Mouse (Mus musculus) T-helper 1 cell (primary cell): ENCODE measurements around the gene Zfp410.

Experiments
- in situ Hi-C: fragments of 300-600 bp; cut with MboI, MseI; formaldehyde crosslinking; loops from one replicate; pipeline ENCODE4 v1.15.1; 2025; ENCODE audit warnings: high pct_unique_total_duplicates

Zfp410 gene

DNA sequence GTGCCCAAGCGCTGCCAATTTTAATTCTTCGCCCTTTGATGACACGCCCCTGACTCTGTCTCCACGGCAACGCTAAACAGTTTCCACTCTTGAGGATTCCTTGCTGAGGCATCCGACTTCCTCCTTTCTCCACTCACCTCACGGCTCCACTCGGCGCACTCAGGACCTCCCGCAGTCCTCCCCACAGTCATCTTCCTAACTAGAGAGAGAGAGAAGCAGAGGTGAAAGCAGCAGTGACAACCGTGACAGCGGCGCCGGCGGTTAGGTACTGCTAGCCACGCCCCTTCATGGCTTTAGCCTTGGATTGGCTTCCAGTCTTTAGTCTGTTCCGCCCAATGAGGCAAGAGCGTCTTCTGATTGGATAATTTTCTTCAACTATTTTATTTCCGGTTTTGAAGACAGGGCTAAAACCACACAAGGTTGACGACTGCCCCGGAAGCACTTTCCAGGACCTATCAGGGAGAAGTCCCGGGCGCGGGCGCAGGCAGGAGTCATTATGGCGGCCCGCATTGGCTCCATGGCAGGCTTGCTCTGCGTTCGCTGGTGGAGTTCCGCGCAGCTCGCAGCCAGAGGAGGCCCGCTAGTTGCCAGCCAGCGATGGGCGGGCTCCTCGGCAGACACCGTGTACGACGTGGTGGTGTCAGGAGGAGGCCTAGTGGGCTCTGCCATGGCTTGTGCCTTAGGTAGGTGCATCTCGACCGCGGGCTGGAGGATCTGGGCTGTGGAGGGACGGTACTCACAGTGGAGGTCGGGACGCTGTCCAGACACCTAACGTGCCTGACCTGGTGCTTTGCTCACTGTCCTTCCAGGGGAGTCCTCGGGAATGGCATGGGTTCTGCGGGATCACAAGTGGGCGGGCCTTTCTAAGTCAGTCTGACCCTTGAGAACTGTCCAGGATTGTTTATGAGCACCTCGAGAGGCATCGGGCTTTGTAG is 45.2 kb downstream of the Zfp410 start, which contains the start of the genes Coq6 and Fam161b:
Coq6 (plus strand) TSS at position 103 of the 935 bp plus-strand sequence.
Fam161b (minus strand) TSS at position 279 of the 935 bp plus-strand sequence.
- in situ Hi-C loops: no loop called here

DNA sequence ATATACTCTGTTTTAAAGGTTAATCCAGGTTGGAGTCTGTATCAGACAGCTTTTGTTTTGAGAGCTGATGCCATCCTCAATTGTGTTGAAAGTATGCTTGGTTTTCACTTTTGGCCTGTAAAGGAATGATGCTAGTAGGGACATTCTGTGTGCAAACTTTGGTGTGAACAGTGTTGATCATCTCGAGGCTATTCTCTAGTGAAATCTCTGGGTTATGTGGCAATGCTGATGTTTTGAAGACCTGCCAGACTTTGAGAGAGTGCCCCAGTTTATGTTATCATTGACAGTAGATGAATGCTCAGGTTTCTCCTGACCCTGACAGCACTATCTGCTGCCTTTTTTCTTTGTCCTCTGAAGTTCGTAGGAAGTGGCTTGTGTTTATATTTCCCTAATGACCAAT is 46.2 kb downstream of the Zfp410 start:
- in situ Hi-C loops: no loop called here

DNA sequence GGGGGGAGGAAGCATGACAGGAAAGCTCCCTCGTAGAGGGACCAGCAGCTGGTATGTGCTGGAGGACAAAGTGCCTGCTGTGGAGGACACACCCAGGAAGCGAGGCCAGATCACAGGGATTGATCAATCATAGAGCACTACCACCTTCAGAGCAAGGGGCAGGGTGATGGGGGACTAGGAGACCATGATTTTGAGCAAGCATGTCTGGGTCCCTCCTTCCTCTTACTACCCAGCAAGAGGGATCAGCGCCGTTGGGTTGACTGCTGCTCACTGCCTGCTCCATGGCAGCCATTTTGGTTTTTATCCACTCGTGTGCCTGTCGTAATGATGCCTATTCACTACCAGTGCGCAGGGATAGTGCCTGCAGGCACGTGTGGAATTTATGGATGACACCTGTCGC is 47.6 kb downstream of the Zfp410 start:
- in situ Hi-C loops: no loop called here

DNA sequence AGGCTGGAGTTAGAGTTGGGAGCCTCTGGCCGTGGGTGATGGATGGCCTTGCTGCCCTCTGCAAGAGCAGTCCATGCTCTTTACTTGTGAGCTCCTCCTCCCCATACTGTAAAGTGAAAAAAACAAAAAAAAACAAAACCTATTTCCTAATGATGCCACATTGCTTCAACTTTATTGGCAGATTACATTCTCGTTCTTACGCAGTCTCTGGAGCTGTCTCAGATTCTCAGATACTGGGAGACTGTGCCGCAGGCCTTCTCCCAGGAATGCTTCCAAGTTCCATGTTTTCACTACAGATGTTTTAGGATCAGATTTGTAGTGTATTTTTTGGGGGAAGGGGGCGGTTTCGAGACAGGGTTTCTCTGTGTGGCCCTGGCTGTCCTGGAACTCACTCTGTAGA is 48.5 kb downstream of the Zfp410 start:
- in situ Hi-C loops: no loop called here

DNA sequence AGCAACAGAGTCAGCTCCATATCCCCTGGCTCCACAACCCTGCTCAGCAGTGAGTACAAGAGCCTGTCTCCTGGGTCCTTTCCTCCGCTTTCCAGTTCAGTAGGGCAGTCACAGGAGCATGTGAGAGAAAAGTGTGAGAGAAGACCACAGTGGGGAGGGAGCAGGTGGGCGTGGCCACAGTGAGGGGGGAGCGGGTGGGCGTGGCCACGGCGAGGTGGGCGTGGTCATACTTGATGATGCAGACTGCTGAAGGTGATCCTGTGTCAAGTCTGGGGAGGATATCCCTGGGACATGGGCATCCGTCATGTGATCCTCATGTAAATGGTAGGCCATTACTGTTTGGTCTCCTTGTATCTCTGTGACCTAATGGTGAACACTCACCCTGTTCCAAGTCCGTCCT is 50.3 kb downstream of the Zfp410 start:
- in situ Hi-C loops: no loop called here

DNA sequence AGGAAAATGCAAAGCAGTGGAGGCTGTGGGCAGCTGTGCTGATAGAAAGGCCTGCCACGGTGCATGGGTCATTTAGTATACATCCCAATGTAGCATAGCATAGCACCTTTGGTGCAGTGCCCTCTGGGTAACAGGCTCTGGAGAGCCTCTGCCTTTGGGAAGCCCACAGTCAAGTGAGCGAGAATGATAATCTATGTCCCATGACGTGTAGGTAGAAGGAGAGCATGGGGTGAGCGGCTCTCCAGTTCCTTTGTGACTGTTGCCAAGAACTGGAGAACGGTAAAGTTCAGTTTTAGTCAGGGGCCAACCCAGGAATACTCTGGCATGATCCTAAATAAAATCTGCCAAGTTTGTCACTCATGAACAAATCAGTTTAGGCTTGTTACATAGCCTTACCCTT is 55.0 kb downstream of the Zfp410 start:
- in situ Hi-C loops: no loop called here

DNA sequence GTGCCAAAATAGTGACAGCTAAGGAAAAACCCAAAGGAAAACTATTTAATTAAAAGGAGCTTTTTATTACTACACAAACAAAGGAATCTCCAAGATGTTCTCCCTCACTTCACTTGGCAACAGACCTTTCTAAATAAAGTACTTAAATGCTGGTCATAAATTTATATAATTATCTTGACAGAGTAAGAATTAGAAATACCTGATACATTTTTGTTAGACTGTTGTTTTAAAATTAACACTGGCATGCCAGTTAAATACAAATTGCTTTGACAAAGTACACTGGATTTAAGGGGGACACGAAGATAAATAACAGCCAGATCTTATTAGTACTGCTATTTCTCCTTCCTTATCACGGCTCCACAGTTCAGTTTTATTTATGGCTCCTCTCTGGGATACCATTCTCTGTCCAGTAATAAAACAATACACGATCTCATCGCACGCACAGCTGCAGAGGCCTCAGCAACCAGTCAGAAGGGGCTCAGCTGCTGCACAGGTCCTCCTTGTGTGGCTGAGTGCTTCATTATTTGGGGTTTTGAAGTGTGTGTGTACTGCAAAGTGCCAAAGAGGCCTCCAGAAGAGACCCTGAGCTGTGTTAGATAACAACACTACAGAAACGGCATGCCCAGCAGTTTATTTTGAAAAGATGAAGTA is 57.3 kb downstream of the Zfp410 start:
- in situ Hi-C loops: no loop called here

DNA sequence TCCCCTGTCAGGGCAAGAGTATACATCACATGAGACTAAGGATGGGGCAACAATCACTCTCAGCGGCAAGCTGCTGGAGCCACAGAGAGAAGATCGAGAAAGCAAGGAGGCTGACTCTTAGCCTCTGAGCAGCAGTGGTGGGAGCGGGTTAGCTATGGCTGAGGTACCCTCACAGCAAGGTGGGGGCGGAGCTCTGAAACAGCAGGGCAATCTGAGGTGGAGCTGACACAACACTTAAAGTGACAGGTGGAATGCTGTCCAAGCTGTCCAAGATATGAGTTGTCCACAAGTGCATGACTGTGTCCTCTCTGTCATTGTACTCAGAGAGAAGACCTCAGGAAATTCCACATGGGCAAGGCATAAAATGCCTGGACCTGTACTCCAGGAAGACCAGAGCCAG is 65.7 kb downstream of the Zfp410 start:
- in situ Hi-C loops: no loop called here

DNA sequence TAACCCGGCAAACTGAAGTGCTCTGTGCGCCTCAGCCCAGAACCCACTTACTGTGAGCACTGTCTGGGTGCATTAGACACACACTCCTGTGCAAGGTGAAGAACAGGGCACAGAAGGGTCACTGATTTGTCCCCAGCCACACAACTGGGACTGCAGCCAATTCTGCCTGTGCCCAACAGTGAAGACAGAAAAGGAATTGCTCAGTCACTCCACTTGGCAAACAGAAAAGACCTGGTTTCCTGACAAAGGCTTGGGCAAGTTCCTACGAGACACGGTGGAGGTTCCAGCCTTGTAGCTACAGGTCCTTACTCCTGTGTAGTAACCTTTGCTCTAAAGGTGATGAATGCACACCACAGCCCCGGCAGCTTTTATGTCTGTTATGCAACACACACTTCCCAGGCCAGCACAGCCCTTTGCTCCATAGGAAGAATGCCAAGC is 68.0 kb downstream of the Zfp410 start:
- in situ Hi-C loops: no loop called here

DNA sequence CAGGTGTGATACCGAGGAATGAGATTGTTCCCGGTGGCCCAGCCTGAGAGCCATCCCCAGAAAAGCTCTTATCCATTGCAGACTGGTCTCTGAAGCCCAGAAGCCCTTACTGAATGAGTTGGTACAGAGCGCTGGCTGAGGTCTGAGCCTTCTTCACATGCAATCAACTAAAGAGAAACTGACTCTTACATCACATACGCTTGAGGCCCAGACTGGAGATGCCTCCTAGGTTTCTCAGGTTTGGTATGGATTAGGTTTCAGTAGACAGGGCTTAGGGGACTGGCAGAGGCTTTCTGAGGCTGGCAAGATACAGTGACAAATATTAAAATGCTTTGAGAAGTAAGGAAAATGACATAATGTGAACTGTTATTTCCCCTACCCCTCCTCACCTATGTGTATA is 68.8 kb downstream of the Zfp410 start:
- in situ Hi-C loops: no loop called here

DNA sequence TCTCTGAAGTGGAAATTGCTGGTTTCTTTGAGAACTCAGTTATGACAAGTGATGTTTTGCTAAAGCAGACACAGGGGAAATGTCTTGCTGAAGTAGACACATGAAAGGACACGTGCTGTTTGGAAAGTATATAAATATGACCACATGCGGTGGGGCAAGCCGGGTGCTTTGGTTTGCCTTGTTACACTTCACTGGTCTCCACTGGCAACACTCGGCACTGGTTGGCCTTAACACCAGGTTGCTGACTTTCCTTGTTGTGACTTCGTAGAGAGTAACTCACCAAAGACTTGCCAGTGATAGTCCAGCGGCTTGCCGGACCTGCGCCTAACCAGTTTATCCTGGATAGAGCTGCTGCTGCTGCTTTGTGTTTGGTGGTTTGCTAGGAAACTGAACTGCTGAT is 71.4 kb downstream of the Zfp410 start:
- in situ Hi-C loops: no loop called here

DNA sequence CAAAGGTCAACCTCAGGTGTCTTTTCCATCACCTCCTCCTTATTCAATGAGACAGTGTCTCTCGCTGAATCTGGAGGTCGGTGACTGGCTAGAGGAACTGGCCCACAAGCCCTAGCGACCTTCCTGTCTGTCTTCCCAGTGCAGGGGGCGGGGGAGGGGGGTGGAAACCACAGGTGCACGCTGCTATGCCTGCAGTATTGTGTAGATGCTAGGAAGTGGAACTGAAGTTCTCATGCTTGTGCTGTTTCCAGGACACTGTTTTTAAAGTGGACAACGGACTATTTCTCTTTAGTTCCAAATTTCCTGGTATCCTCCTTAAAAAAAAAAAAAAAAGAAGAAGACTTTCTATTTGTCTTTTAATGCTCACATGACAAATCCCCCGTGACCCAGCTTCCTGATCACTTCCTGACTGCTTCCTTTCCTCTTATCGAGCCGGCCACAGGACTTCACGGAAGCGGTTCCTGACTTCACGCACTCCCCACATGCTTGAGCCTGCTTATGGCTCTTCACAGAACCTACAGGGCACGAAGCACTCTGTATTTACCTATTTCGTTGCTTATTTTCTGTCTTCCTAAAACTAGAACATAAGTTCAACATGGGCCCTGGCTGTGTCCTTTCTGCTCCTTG is 72.2 kb downstream of the Zfp410 start:
- in situ Hi-C loops: no loop called here

DNA sequence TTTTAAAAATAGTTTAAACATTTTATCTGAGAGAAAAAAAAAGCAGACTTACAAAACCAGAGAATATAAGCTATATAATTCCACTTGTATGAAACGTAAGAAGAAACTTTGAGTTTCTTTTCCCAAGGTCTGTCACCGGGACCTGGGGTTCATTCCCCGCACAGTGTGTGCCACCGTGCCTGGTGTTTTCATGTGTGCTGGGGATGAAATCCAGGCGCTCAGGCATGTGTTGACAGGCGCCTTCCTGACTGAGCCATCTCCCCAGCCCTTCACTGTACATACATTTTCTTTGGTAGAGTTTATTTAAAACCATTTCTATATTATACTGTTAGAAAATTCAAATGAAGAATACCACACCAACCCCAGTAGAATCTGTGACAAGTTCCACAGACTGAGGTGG is 73.7 kb downstream of the Zfp410 start:
- in situ Hi-C loops: no loop called here

DNA sequence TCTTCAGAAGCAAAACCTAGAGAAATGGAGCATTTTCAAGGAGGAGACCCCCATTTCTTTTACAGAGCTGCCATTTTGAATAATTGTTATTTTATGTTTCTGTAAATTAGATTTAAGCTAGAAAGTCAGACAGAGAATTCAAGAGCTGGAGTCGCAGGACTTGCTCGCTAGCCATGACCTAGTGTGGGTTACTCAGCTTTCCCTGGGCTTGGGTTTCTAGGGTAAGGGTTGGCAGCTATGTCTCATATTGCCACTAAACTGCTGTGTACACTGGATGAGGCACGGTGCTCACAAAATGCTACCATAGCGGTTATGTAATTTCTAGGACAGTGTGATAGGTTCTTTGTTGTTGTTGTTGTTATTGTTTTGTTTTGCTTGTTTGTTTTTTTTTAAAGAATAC is 76.0 kb downstream of the Zfp410 start:
- in situ Hi-C loops: no loop called here
